Mouse (Mus musculus) gastrocnemius, adult 2 months (tissue): Measurements from ENCODE around the gene Pitpnb. TPM values are rescaled to one million over a fixed set of nuclear protein-coding genes. Genes with fewer than 3 reads are reported as not detected.

ENCODE experiments used
- DNase-seq: peaks from one replicate; pipeline ENCODE4 v3.0.0; 2022
- H3K27ac ChIP-seq: fragments of 200-600 bp; 2 replicates; pipeline ENCODE4 v1.8.1; 2022; ENCODE audit warnings: mild to moderate bottlenecking
- H3K4me3 ChIP-seq: fragments of 200-600 bp; 2 replicates; pipeline ENCODE4 v1.8.1; 2022; ENCODE audit warnings: mild to moderate bottlenecking, moderate library complexity
- CTCF ChIP-seq: fragments of 200-600 bp; IDR thresholded peaks from 2 replicates; pipeline ENCODE4 v1.8.1; 2022; ENCODE audit warnings: antibody characterized with exemption, mild to moderate bottlenecking, moderate library complexity
- intact Hi-C: fragments of 180-260 bp; cut with DNase I; formaldehyde crosslinking; loops from one replicate; pipeline ENCODE4 v1.15.1; 2025
- long read RNA-seq, 2 experiments: library from polyadenylated mRNA; stranded (forward); transcript quantifications; one replicate each; pipeline ENCODE4 v2.0.0; 2021
- total RNA-seq, 2 experiments: library from RNA; stranded (reverse); gene quantifications; 2 replicates each; pipeline ENCODE4 v1.2.3; 2021

Gene Pitpnb
- total RNA-seq, result 10 to 100 TPM; 20.7 to 25.8 TPM
- long read RNA-seq, experiment 1, partial matches to known transcripts, result 0 of 40 reads
- long read RNA-seq, experiment 1, other reads (novel, unspliced or antisense), result 40 of 40 reads
- long read RNA-seq, experiment 2, partial matches to known transcripts, result 0 of 31 reads
- long read RNA-seq, experiment 2, other reads (novel, unspliced or antisense), result 31 of 31 reads

DNA sequence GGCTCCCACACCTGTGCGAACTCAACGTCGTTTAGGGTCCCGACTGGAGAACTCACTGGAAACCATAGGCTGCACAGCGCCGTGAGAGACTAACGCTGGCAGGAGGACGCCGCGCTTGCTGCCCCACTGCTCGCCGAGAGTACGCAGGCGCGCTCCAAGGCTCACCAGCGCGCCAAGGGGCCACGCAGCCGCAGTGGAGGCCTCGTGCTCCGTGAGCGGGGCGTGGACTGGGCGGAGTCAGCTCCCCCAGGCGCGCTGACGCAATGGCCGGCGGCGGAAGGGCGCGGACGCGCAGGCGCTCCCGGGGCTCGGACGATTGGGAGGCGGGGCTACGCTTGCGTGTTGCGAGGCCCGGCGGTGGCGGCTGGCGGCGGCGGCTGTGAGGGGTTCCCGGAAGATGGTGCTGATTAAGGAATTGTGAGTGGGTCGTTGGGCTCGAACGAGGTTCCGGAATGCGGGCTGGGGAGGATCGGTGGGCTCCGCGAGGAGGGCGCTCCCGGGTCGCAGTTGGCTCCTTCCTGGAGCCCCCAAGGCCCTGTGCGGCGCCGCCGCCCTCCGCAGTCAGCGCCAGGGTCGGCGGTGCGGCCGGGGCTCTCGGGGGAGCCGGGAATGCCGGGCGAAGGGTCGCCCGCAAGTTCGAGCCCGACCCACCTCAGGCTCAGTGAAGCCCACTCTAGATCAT is at the start of gene Pitpnb:
Gene Pitpnb, plus strand, starts transcription at position 347 of the 682 bp plus-strand sequence.
- Histone ChIP-seq H3K4me3 (peak within 1 kb of the TSS; percentile 99), H3K27ac (peak within 1 kb of the TSS; percentile 98)
- peak; percentile 99 for DNase-seq
- no peak for TF ChIP-seq CTCF
- intact Hi-C loops, result no loop called here

DNA sequence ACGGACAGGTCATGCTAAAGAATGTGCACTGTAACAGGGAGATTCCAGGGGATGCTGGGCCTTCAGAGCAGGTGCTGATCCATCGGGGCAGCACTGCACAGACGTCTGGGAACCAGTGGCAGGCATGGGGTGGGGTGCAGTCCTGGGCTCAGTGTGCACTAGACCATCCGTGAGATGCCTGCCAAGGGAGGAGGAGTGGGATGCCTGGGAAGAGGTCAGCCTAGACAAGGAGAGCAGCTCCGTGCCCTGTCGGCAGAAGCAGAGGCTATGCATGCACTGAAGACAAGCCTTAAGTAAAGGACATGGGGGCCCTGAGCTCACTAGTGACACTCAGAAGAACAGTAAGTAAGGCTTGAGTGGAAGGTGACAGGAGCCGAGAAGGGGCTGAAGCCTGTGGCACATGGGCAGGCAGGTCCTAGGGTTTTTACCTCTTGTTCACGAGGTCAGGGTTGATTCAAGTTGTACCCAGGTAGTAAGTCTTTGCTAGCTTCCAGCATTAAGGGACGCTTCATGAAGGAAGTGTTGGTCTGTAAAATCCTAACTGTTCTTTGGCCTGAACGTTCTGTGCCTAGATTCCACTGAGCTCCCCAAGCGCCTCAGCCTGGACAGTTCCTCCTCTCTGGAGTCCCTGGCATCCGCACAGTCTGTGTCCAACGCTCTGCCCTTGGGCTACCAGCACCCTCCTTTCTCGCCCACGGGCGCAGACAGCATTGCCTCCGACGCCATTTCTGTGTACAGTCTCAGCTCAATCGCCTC is 46.0 kb upstream of the Pitpnb start:
- no peak for TF ChIP-seq CTCF
- no peak for DNase-seq
- no peak overlapping the region for H3K4me3 ChIP-seq
- intact Hi-C loops, result no loop called here
- no peak overlapping the region for H3K27ac ChIP-seq

DNA sequence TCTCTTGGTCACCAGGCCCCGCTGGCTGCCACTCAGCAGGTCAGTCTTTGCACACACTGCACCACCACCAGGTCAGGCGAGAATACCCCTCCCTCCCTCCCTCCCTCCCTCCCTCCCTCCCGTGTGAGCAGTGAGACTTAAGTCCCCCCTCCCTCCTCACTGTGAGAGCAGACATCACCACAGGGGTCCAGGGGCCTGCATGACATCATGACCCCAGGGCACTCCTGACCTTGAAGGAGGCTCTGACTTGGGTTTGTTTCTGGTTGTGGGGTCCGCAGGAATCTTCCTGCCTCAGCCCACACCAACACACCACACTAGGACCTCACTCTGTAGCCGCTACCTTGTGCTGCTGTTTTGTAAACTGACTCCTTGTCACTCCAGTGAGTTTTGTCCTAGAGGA is 43.0 kb upstream of the Pitpnb start:
- no peak for TF ChIP-seq CTCF
- intact Hi-C loops, result no loop called here
- Histone ChIP-seq H3K27ac (no peak overlapping the region), H3K4me3 (no peak overlapping the region)
- DNase-seq, result no peak

DNA sequence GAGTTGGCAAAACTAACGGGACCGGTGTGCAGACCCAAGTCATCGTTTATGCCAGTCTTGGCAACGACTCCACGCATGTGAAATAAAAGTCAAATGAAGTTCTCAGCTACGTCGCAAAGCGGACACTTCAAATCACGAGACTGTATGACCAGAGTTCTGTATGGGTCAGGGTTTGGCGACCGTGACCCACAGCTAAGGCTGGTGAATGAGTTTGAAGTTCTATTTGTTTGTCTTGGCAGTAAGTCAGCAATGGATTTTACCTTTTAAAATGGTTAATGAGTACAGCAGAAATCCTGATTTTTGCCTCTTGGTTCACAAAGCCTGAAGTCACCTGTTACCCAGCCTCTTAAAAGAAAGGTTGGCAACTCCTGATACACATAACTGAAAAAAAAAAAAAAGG is 42.1 kb upstream of the Pitpnb start:
- TF ChIP-seq CTCF, result no peak
- H3K4me3 ChIP-seq, result no peak overlapping the region
- no peak for DNase-seq

DNA sequence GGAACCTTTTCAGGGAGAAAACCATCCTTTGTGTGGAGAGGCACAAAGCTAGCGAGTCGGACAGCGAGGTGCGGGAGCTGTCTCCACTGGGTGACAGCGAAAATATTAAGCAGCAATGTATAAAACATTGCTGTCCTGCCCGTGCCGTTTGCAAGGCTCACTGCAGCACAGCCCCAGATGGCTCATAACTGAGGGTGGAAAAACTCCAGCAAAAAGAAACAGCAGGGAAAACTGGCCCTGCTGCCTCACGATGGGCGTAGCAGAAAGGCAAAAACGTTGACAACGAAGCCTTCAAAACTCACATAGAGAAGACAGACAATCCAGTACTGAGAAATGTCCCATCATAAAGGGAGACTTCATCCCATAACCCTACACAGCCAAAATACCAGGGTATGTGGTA is 40.5 kb upstream of the Pitpnb start:
- no peak overlapping the region for H3K27ac ChIP-seq
- no peak for DNase-seq
- no peak for TF ChIP-seq CTCF
- H3K4me3 ChIP-seq, result no peak overlapping the region
- intact Hi-C loops, result no loop called here

More for the DNA sequence above, 42.1 kb upstream of the Pitpnb start:
- intact Hi-C loops, result no loop called here
- H3K27ac ChIP-seq, result no peak overlapping the region

DNA sequence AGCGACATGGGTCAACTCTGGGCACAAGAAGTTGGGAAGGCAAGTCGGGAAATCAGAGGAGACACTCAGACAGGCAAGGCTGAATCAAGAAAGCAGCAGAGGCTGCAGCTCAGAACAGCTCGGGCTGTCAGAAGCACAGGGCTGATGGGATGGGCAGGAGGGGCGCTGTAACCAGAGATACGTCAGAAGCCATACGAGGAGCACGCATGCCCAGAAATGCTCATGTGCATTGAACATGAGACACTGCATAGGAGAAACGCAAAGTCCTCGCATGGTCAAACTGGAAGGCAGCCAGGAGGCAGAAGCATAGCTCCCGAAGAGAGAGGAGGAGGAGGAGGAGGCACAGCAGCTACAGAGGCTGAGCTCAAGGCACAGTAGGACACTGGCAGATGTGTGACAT is 38.9 kb upstream of the Pitpnb start:
- DNase-seq, result no peak
- no peak overlapping the region for H3K27ac ChIP-seq
- H3K4me3 ChIP-seq, result no peak overlapping the region
- no peak for TF ChIP-seq CTCF
- intact Hi-C loops, result no loop called here

DNA sequence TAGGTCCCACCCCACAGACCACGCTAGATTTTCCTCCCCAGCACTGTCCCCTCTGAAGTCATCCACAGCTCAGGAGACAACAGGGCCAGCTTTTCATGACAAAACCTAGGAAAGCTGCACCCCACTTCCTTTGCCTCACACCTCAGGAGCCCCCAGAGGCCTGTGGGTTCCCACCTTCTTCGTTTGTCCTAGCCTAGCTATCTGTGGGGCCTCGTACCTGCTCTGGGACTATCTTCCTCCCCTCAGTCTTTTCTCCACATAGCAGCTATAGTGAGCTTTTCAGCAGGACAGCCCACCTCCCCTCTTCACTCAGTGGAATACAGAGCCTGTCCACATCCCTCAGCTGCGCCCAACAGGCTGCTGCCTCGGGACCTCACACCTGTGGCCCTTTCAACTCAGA is 32.8 kb upstream of the Pitpnb start:
- Histone ChIP-seq H3K4me3 (no peak overlapping the region), H3K27ac (no peak overlapping the region)
- no peak for DNase-seq
- intact Hi-C loops, result no loop called here
- no peak for TF ChIP-seq CTCF

DNA sequence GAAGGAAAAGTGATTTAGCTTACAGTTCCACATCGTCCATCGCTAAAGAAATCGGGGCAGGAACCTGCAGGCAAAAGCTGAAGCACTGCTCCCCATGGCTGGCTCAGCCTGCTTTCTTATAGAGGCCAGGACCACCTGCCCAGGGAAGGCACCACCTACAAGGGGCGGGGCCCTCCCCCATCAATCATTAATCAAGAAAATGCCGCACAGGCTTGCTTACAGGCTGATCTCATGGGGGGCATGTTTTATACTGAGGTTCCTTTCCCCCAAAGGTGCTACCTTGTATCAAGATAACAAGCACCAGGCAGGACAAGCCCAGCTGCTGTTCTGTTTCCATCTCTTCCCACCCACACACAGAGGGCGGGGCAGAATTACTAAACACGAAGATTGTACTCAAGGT is 31.9 kb upstream of the Pitpnb start:
- intact Hi-C loops, result no loop called here
- Histone ChIP-seq H3K4me3 (no peak overlapping the region), H3K27ac (no peak overlapping the region)
- DNase-seq, result no peak
- no peak for TF ChIP-seq CTCF

DNA sequence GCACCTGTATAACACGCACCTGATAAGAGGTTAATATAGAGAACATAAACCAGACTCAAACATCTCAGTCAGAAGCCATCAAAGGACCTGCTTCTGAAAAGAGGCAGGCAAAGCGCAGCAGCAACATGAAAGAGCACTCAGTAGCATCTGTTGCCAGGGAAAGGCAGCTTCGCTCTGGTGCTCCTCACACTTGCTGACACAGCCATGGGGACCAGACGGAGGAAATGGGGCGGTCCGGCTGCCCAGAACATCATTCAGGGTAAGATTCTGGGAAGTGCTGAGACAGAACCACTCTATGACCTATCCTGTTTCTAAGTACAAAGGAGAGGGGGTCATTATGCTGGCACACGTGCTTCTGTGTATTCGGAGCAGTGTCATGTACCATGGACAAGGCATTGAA is 29.8 kb upstream of the Pitpnb start:
- H3K27ac ChIP-seq, result no peak overlapping the region
- TF ChIP-seq CTCF, result no peak
- H3K4me3 ChIP-seq, result no peak overlapping the region
- no peak for DNase-seq
- intact Hi-C loops, result no loop called here

DNA sequence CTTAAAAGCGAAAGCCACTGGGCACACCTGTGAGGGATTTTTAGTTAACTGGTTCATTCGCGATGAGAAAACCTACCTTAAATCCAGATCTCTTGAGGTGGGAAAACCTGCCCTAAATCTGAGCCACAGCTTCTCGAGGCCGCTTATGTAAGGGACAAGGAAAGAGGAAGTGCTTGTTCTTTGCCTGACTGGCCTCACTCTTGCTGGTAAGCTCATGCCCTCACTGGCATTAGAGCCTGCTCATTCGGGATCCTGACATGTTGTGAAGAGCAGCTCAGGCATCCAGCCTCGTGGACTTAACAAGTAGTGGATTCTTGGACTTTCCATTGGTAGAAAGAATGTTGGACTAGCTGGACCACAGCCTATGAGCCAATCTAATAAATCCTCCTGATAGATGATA is 28.8 kb upstream of the Pitpnb start:
- TF ChIP-seq CTCF, result no peak
- Histone ChIP-seq H3K27ac (no peak overlapping the region), H3K4me3 (no peak overlapping the region)
- intact Hi-C loops, result no loop called here
- DNase-seq, result no peak

DNA sequence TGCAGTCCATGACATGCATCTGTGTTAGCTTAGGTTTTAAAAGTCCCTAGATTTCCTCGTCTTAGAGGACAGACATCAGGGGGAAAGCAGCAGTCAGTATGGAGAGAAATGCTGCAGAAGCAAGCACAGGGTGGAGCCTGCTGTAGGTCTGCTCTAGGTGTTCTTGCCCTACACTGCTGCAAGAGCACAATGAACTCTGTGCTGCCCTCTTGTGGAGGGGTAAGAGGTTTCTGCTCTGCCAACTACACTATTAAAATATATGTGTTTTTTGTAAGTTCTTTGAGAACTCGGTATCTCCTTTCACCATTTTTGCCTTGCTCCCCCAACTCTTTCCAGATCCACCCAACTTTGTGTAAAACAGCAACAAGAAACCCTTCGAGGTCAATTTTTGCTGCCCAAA is 25.8 kb upstream of the Pitpnb start:
- Histone ChIP-seq H3K4me3 (no peak overlapping the region), H3K27ac (no peak overlapping the region)
- intact Hi-C loops, result no loop called here
- peak; percentile 57 for TF ChIP-seq CTCF
- DNase-seq, result no peak

DNA sequence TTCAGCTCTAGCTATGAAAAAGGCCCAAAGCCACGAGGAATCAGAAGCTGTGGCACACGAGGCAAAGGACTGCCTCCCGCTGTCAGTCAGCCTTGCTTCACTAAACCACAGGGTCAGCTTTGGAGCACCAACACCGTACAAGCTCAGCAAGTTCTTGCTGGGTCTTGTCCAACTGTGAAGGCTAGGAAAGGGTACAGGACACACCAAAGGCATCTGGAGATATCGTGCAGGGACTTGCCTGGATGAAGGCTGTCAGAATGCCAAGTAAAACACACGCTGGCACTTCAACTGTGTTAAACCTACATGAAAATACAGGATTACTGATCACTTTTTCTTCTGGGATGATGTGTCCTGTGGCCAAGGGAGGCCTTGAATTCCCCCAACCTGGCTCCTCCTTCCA is 20.4 kb upstream of the Pitpnb start:
- TF ChIP-seq CTCF, result no peak
- intact Hi-C loops, result no loop called here
- Histone ChIP-seq H3K4me3 (no peak overlapping the region), H3K27ac (no peak overlapping the region)
- DNase-seq, result no peak

DNA sequence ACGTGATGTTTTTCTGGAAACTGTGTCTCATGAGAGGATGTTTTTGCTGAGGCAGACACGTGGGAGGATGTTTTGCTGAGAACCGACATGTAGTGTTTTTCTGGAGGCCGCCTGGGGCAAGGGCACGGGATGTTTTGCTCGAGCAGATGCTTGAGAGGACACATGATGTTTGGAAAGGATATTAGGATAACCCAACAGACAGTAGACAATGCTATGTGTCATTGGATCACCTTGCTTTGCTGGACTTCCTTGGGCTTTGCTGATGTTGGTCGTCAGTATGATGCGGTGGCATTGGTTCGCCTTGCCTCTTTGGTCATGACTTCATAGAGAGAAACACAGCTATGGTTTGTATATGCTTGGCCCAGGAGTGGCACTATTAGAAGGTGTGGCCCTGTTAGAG is 16.7 kb upstream of the Pitpnb start:
- intact Hi-C loops, result no loop called here
- no peak overlapping the region for H3K27ac ChIP-seq
- no peak for DNase-seq
- H3K4me3 ChIP-seq, result no peak overlapping the region
- no peak for TF ChIP-seq CTCF
